Mouse (Mus musculus) MN1 (cell line): ENCODE measurements at regions not wholly inside any gene's neighbourhood (a gene's known extent, or its start where the extent isn't known, plus 50 kb on each side); places are given as distances from the start of the nearest gene placed in this dataset.

Source experiments
- DNase-seq: peaks from one replicate; pipeline ENCODE4 v3.0.0-alpha.2; 2016; ENCODE audit warnings: low spot score

- DNase-seq = no peak
Observed at GRCm38 (mm10) chr11:56442381-56442780, 401.6 kb upstream of the Nmur2 start.

GRCm38 (mm10) chr11:56441071-56441470 lies 400.3 kb upstream of the Nmur2 start:
- no peak for DNase-seq

- no peak for DNase-seq
Observed at GRCm38 (mm10) chr11:56431089-56431488, 390.3 kb upstream of the Nmur2 start.

- DNase-seq = no peak
Observed at GRCm38 (mm10) chr11:56384761-56385160, 344.0 kb upstream of the Nmur2 start.

GRCm38 (mm10) chr11:56377535-56377934 lies 336.7 kb upstream of the Nmur2 start:
- no peak for DNase-seq

- no peak for DNase-seq
Observed at GRCm38 (mm10) chr11:56374329-56374728, 333.5 kb upstream of the Nmur2 start.

GRCm38 (mm10) chr11:56373624-56374023 lies 332.8 kb upstream of the Nmur2 start:
- DNase-seq = no peak

GRCm38 (mm10) chr11:56357690-56358089 lies 316.9 kb upstream of the Nmur2 start:
- no peak for DNase-seq

- no peak for DNase-seq
Observed at GRCm38 (mm10) chr11:56351798-56352366, 311.1 kb upstream of the Nmur2 start.

GRCm38 (mm10) chr11:56351231-56351630 lies 310.4 kb upstream of the Nmur2 start:
- DNase-seq = no peak

GRCm38 (mm10) chr11:56349766-56350165 lies 309.0 kb upstream of the Nmur2 start:
- DNase-seq = no peak

- no peak for DNase-seq
Observed at GRCm38 (mm10) chr11:56348408-56348807, 307.6 kb upstream of the Nmur2 start.

GRCm38 (mm10) chr11:56343083-56343482 lies 302.3 kb upstream of the Nmur2 start:
- DNase-seq = no peak

- no peak for DNase-seq
Observed at GRCm38 (mm10) chr11:56341731-56342130, 300.9 kb upstream of the Nmur2 start.

GRCm38 (mm10) chr11:56341040-56341439 lies 300.2 kb upstream of the Nmur2 start:
- DNase-seq = no peak

- no peak for DNase-seq
Observed at GRCm38 (mm10) chr11:56338511-56338910, 297.7 kb upstream of the Nmur2 start.

- no peak for DNase-seq
Observed at GRCm38 (mm10) chr11:56335937-56336336, 295.1 kb upstream of the Nmur2 start.

- DNase-seq = no peak
Observed at GRCm38 (mm10) chr11:56320293-56320692, 279.5 kb upstream of the Nmur2 start.

GRCm38 (mm10) chr11:56315221-56315987 lies 274.6 kb upstream of the Nmur2 start:
- no peak for DNase-seq

GRCm38 (mm10) chr11:56309549-56309948 lies 268.7 kb upstream of the Nmur2 start:
- DNase-seq = no peak

GRCm38 (mm10) chr11:56308383-56309105 lies 267.7 kb upstream of the Nmur2 start:
- DNase-seq = no peak

- DNase-seq = no peak
Observed at GRCm38 (mm10) chr11:56307051-56307450, 266.2 kb upstream of the Nmur2 start.
